Mouse (Mus musculus): ENCODE results near the gene Apoa5.
"Not testable (repeated sequence)": the region's sequence is repeated elsewhere in the genome, so short reads cannot be mapped to it uniquely, and the experiment has no call there.

The Apoa5 gene

DNA sequence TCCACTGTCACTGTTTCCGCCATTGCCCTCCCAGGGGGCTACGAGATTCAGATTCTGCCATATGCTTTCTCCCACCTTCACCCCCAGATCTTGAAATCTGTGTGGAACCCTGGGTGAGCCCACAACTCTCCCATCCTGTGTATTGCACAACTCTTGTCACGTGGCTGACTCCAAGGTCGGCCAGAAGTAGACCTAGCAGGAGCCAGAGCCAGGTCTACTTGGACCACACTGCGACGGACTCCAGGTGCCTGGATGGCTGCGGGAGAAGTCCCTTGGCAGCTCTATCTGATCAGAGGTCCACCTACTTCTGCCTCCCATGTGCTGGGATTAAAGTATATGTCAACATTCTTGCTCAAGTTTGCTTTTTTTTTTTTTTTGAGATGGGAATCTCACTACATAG is 7.3 kb upstream of the Apoa5 start:
- DNase-seq (ENCODE audit: low read depth, low spot score): no peak

DNA sequence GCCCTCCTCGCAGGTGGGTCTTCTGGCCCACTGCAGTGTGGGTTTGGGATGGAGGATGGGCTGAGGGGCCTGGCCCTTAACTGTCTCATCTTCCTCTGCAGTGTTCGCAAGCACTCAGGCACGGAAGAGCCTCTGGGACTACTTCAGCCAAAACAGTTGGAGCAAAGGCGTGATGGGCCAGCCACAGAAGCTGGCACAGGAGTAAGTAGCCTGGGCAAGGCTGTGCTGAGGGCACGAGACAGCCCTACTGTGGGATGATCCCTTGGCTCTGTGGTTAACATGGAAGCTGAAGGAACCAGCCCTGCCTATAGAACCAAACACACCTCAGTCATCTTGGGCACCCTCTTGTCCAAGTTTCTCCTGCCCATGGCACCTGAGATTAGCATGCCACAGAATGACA is 692 bp downstream of the Apoa5 start:
- DNase-seq (ENCODE audit: low read depth, low spot score): no peak

DNA sequence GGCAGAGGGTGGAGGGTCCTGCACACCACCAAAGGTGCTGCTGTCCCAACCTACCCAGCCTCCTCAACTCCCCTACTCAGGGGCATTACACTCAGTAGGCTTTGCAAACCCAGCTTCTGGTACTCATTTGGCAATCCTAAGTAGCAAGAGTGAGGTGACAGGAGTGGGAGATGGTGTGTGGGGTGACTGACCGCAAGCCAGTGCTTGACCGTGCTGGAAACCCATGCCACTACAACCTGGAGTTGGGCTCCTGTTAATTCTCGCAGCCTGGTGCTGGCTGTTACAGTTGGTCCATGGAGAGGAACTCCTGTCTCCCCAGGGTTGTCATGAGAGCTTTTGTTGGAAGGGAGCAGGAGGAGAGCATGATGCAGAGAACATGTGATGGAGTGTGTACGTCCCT is 2.3 kb downstream of the Apoa5 start:
- DNase-seq (ENCODE audit: low read depth, low spot score): no peak

DNA sequence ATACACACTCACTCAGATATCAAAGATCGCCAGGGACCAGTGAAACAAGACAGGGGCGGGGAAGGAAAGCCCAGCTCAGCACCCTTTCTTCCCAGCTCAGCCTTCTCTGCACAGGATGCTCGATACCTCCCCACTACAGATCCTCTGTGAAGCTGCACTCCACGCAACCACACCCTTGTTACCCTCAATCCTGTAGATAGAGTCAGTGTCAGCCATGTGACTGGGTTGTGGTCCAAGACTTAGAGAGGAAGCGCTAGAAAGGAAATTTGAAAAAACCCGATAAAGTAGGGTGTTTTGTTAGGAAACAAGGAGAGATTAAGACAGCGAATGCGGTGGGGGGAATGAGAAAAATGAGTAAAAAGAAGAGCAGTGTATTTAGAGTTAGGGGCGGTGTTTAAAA is 3.6 kb downstream of the Apoa5 start:
- no peak for DNase-seq (ENCODE audit: low read depth, low spot score)

DNA sequence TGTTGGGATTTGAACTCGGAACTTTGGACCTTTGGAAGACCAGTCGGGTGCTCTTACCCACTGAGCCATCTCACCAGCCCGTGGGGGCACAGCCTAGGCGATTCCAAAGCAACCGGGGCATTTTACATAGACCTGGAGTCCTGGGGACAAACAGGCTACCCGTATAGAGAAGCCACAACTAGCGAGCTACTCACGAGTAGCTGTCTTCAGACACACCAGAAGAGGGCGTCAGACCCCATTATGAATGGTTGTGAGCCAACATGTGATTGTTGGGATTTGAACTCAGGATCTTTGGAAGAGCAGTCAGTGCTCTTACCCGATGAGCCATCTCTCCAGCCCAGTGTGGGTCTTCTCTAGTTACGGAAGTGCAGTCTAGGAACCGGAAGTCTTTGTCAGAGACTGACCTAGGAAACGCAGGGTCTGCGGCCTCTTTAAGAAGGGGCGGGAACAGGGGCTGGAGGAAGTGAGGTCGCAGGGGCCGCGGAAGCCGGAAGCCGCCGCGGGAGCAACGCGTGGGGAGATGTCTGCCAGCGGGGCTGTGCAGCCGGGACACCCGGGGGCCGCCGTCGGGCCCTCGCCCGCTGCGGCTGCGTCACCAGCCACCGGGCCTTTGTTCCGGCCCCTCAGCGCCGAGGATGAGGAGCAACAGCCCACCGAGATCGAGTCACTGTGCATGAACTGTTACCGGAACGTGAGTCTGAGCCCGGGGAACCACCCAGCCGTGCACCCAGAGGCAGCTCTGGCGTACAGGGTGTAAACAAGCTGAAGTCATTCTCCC is 4.4 kb downstream of the Apoa5 start, which contains the start of gene Zpr1:
Zpr1 (plus strand) TSS at position 388 of the 778 bp plus-strand sequence.
- DNase-seq (ENCODE audit: low read depth, low spot score): peak; percentile 79

DNA sequence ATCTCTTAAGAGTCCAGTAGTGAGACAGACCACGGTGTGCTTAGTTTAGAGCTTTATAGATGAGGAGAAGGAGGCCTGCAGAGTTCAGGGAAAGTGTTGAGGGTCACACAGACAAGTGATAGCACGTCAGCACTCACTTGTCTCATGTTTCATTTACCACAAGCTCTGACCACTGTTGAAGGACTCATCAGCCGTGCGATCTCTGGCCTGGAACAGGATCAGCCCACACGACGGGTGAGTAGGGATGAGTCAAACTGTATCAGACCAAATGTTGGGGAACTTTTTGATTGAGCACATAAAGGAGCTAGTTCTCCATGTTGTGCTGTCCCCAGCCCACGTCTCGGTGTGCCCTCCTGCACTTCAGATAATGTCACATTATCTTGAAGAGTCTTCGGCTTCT is 6.1 kb downstream of the Apoa5 start:
- DNase-seq (ENCODE audit: low read depth, low spot score): no peak

DNA sequence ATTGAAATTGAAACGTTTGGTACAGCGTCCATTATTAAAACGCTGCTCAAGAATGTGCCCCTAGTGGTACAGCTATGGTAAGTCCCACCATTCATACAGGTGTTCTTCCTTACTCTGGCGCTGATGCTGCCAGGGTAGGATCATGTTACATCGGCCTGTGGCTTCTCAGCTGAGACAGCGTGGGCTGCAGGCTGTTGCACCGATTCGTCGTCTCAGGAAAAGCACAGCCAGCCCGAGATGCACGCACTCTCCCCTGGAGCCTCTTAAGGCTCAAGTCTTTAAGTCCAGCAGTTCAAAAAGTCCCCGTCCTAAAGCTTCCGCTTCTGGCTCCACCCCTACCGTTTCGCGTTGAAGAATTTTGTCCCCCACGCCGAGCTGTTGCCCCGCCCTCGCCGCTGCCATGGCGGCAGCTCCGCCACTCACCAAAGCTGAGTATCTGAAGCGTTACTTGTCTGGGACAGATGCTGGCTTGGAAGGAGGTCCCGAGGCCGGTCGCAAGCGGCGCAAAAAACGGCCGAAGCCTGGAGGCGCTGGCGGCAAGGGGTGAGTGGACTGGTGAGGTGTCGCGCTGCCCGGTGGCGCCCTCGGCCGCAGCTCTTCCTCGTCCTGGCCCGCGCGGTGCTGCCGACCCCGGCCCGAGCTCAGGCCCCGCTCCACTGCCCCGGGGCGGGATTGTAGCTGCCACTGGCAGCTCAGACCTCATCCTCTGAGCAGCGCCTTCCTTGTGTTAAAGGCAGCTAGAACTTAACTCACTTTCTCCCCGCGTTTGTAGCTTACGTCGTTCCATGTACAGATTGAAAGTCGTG is 14.4 kb downstream of the Apoa5 start, which contains the start of gene Bud13:
Bud13 (plus strand) TSS at position 378 of the 806 bp plus-strand sequence.
- peak; percentile 90 for DNase-seq (ENCODE audit: low read depth, low spot score)

DNA sequence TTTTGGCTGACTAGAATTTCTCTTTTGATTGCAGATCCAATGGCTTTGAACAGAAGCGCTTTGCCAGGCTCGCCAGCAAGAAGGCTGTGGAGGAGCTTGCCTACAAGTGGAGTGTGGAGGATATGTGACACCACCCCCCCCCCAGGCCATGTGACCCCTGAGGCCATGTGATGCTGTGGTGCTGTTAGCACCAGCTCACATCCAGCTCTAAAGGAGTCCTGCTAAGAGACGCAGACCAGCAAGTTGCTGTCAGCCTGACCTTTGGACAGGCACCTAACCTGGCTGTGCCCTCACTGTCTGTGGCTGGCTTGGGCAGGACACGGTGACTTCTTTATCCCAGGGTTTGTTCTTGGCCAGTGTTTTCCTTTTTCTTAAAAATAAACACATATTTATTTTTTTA is 29.9 kb downstream of the Apoa5 start:
- DNase-seq (ENCODE audit: low read depth, low spot score): no peak

DNA sequence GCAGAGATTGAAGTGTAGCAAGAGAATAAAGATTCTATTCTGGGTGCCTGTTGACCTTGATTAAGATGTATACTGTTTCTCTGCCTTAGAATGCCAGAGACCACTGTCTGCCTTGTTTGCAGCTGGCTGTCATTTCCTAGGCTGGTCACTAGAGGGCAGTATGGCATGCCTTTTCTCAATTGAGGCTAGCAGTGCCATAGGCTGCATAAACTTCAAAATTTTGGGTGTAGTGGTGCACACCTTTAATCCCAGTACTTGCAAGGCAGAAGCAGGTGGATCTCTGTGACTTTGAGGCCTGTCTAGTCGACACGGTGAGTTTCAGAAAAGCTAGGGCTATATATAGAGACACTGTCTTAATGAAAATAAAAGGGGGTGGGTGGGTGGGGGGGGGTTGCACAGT is 33.7 kb downstream of the Apoa5 start:
- DNase-seq (ENCODE audit: low read depth, low spot score): peak; percentile 47

DNA sequence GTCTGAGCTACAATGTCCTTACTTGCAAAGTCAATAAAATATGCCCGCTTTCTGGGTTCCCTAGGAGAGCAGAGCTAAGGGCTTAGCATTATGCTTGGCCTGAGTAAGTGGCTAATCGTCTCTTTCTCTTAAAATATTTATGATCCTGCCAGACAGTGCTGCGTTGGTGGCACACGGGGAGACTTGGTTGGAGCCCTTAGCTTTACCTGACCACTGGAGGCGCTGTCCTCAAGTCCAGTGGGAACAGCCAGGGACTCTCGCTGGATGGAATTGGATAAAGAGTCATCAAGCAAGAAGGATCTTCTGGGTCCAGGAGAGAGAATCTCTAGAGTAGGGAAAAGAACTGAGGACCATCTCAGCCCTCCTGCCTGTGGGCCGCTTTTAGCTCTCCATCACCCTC is 40.7 kb downstream of the Apoa5 start:
- no peak for DNase-seq (ENCODE audit: low read depth, low spot score)

DNA sequence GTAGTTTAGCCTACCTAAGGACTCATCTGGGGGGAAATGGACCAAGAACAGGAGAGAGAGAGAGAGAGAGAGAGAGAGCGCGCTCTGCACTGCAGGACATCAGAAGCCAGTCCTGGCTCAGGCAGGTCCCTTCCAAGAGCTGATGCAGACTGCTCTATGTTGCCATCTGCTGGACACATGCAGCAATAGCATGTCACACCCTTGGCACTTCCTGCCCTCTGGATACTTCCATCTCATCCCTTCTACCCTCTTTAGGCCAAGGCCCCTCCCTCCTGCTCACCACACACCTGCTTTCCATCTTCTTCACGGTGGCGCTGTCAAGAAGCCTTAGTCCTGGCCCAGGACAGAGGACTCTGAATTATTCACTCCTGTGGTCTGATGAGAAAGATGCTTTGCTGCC is 46.1 kb downstream of the Apoa5 start:
- DNase-seq (ENCODE audit: low read depth, low spot score): peak; percentile 63

DNA sequence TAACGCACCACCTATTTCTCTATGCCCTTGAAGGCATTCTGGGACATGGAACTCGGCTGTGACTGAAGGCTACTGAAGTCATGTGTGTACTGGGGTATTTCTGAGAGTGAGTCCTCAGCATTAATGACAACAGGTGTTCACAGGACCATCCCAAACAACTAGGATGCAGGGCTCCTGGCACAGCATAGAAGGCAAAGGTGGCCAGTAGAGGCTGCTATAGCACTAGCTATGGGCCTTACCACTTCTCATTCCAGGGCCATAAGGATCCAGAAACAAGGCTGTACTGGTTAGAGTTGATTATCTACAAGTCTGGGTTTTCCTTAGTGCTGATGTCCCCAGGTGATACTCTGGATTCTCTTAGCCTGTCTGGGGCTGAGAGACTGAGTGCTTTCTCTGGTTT is 46.5 kb downstream of the Apoa5 start:
- DNase-seq (ENCODE audit: low read depth, low spot score): no peak

DNA sequence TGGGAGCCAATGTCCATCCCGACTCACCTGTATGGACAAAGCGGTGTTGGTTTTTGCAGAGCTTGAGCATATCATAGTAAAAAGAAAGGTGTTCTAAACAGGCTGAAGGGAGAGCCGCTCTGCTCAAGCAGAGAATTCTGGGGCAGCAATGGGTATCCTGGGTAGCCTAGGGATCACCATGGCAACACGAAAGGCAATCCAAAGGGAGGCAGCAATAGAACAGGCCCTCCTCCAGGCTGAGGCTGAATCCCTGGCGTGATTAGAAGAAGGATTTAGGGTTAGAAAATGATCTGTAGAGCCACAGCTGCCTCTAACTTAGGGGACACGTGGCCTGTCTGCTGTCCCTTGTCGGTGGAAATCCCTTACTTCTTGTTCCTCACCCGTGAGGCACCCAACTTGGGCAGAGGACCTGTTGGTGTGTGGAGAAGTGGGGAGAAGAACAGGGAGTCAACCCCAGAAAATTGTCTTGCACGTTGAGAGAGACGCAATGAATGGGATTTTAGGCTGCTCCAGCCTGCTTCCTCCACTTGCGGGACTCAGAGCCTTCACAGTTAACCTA is 47.5 kb downstream of the Apoa5 start:
- DNase-seq (ENCODE audit: low read depth, low spot score): no peak

DNA sequence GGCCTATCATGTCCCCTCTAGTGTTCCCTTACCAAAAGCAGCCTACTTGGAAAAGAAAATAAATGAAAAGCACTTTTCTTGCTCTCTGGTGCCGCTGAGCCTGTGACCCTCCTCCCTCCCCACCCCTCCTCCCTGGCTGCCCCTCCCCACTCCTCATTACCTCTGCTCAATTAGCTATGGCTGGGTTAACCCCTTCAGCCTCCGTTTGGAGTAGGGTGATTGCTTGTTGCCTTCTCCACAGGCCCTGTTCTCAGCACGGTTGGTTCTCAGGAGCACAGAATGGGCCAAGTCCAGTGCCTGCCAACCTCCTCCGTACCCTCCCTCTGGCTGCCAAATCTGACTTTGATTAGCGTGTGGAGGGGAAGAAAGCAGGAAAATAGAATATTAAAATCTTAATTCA is 48.0 kb downstream of the Apoa5 start:
- no peak for DNase-seq (ENCODE audit: low read depth, low spot score)

DNA sequence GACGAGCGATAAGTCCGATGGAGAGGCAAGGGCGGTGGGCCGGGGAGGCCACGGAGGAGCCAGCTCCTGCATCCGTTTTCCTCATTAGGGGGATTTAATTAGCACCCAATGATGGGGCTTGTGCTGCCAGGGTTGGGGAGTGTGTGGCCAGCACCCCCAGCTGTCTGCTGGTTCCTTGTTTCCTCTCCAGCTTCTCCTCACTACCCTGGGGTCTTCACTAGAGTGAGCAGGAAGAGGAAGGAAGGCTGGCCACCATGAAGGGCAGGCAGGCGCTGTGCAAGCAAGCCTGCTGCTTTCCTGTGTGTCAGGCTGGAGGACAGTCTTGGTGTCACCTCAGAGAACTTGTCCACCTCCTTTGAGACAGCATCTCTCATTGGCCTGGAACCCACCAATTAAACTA is 48.5 kb downstream of the Apoa5 start:
- no peak for DNase-seq (ENCODE audit: low read depth, low spot score)

DNA sequence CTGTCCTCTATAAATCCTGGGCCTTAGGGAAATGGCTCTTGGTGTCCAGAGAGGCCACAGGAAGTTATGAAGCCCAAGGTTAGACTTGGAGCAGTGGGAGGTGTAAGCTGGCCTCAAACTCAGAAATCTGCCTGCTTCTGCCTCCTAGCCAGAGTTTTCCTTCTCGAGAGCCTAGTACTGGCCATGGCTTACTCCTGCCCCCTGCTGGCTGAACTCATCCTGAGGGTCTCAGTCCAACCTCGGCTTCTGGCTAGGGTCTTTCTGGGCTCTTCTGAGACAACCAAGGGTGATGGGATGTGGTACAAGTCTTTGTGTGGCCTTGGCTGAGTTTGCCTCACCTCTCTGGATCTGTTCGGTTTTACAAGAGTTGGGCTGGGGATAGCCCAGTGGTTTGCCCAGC is 49.5 kb downstream of the Apoa5 start:
- DNase-seq (ENCODE audit: low read depth, low spot score): no peak

DNA sequence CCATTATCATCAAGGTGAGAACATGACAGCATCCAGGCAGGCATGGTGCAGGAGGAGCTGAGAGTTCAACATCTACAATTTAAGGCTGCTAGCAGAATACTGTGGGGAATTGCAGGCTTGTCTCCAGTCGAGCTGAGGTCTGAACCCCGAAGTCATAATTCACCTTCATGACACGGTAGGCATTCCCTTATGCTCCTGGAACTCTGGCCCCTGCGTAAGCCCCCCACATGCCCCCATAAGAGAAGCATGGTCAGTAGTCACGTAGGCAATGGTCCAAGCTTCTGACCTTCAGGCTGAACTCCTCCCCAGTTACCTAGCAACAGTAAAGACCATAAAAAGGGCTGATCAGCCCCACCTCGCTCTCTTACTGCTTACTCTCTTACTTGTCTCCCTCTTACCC is 51.5 kb downstream of the Apoa5 start, which contains the start of gene 4931429L15Rik:
4931429L15Rik (minus strand) TSS at position 101 of the 400 bp plus-strand sequence.
- DNase-seq (ENCODE audit: low read depth, low spot score): not testable (repeated sequence)

DNA sequence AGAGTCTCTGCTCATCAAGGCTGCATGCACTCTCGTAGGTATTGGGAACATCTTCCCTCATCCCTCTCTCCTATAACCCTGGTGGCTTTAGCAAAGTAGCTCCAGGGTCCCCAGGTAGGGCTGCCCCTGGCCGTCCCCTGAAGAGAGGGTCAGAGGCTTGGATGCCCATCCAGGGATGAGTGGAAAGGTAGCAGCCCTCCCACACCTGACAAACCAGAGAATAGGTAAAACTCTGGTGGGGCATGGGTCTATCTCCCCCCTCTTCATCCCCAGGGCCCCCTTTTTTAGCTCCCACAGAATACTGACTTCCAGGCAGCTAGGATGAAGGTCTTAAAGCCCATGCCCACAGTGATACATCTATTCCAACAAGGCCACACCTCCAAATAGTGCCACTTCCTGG is 52.0 kb downstream of the Apoa5 start:
- no peak for DNase-seq (ENCODE audit: low read depth, low spot score)
